Mouse (Mus musculus) cerebellum, postnatal 14 days (tissue): Measurements from ENCODE around the gene Atp8a2.

ENCODE experiments used
- DNase-seq, 2 experiments: peaks; one replicate each; pipeline ENCODE4 v3.0.0; 2021; ENCODE audit warnings: mixed read lengths in 2 of 2

Gene Atp8a2

GRCm38 (mm10) chr14:60148893-60149292, 48.1 kb downstream of the Atp8a2 start:
- no peak for DNase-seq

DNA sequence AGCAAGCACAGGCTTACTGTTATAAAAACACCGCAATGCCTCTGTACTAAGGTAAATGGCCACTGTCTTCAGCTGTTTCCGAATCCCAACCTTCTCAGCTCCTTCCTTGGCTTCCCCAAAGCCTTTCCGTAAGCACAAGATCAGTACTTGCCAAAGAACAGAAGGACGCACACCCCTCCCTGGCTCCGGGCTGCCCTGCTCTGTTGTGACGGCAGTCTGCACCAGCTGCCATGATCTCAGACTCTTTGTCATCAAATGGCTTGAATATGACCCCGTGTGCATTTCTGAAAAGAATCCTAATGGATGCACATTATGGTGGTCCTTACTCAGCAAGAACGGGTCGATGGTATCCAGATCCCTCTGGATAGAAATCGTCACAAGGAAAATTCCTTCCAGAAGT, 53.7 kb downstream of the Atp8a2 start:
- DNase-seq = peak; percentile 55 to 67

GRCm38 (mm10) chr14:60138339-60138738, 58.6 kb downstream of the Atp8a2 start:
- DNase-seq = no peak

DNA sequence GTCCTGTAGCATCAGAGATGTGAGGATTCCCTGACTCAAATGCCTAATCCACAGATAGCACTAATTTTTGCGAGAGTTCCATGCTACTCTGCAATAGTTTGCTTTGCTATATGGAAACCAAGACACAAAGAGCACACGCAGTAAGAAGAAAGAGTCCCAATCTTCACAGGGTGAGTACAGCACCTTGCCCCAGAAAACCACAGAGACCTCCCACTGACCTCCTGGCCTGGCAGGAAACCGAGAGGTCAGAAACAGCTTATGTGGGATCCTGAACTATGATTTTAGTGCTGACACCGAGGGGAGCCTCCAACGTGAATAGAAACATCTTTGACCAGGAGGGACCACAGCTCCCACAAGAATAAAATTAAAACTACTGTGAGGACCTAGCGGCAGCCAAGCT, 59.2 kb downstream of the Atp8a2 start:
- no peak for DNase-seq

- no peak for DNase-seq
Measured at GRCm38 (mm10) chr14:60135801-60136200, 61.2 kb downstream of the Atp8a2 start.

GRCm38 (mm10) chr14:60134720-60135119, 62.3 kb downstream of the Atp8a2 start:
- DNase-seq = no peak

DNA sequence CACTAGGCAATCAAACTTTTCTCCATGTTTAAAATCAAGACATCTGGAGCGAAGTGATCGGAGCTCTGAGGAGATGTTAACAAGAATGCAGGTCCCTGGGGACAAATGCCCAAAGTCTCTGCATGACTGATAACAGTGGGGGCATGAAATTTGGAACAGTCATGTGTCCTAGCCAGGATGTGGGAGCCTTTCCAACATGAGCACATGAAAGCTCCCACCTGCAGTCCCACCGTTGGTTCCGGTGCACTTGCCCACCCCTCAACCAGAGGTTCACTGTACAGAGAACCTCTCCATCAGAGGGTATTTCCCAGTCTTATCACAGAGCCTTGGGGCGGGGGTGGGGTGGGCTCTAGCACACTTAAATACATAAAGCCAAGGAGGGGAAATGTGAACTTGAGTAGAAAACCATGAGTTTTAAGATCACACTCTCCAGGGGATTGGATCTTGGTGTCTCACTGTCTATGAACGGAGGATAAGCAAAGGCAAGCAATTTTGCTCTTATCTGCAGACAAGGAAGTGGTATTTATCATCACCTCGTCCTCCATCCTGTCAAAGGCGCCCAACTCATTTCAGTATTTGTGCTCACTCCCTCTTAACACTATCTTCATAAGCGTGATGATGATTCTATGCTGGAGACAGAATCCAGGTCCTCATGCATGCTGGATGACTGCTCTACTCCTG, 65.6 kb downstream of the Atp8a2 start:
- DNase-seq = no peak

DNA sequence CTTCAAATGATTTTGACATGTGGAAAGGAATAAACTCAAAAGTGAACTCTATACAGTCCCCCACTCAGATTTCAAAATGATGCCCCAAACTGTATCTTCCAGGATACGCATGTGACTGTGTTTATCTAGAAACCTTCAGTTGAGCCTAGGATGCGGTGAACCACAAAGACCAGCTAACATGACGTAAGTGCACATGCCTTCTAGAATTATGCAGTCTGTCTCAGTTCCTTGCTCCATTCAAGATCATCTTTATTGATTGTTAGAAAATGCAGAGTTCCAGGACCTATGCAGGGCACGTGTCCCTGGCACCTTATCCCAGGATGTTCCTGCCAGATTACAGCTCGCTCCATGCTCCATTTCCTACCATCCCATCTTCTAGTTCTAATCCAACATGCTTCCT, 67.4 kb downstream of the Atp8a2 start:
- no peak for DNase-seq

DNA sequence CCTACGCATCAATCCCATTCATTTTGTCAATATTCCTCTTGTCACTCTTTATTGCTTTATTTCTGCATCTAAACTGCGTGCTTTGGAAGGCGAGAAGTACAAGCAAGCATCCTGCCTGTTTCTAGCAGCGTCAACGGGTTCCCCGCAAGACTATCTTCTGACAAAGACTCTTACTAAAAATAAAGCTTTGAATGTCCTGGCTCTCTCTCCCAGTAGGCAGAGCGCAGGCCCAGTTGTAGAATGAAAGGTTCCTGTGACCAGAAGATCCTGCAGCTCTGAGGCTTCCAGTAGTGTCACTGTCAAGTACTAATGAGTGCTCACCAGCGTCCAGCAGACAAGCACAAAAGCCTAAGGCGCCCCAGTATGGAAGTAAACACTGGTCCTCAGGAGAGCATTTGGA, 71.8 kb downstream of the Atp8a2 start:
- DNase-seq = no peak

- DNase-seq = no peak
Measured at GRCm38 (mm10) chr14:60121572-60121971, 75.4 kb downstream of the Atp8a2 start.

DNA sequence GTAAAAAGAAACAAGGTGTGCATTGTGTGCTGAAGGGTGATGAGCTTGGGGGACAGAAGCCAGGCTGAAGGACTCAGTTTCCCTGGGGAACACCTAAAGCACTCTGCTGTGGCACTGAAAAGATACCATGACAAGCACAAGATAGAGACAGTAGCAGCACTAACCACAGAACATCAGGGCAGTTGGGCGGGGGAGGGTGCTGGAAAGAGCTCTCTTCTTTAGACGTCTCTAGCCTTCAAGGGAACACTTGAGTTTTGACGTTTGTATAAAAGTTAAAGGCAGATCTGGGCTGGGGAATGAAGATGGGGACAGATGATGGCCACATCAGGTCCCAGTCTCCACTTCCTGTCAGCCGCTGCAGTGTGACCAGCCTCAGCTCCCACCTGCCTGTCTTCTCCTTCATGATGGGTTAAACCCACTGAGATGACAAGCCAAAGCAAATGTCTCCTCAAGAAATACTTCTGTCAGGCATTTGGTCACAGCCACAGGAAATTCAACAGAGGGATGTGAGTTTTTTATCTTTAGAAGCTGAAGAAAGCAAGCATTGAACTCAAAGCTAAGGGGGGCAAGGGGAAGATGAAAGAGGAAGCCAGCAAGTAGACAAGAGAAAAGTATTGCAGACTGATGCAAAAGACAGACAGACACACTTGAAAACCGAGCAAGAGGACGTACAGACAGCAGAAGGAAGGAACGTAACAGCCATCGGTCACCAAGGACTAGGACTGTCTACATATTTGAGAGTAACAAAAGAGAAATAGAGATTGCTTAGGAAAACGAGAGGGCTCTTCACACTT, 79.0 kb downstream of the Atp8a2 start:
- DNase-seq = no peak

DNA sequence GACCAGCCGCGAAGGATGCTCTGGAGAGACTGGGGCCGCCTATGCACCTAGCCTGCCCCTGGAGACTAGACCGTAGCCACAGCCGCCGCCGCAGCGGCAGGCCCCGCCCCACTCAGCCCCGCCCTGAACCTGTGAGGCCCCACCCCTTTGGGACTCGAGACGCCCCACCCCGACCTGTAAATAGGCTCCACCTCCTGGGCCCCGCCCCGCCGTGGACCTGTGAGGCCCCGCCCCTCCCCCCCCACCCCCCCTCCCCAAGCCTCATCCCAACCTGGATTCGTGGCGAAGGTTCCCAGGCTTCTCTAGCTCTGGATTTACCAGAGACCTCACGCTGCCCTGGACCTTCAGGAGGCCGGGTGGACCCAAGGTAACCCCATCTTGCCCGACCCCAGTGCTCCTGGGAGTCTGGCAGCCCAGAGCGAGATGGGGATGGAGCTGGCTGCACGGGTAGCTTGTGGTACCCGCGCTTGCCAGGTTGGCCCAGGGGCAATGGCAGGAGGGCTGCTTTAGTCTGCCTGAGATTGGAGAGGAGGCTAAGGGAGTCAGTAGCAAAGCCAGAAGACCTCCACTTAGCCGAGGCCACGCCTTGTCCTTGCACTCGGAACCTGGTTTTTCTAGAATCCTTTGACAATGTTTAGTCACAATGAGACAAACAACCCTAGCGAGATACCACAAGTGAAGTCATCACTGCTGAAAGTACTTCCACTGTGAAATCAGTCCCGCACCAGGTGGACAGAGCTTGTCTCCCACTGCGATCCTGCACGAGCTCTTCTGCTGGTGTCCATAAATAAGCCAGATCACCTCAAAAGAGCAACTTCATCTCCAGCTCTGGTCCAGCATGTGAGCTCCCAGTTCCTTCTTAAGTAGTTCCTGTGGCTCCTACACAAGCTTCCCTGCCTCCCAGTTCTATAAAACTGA, 109.9 kb downstream of the Atp8a2 start:
- DNase-seq = peak; percentile 85 to 91

DNA sequence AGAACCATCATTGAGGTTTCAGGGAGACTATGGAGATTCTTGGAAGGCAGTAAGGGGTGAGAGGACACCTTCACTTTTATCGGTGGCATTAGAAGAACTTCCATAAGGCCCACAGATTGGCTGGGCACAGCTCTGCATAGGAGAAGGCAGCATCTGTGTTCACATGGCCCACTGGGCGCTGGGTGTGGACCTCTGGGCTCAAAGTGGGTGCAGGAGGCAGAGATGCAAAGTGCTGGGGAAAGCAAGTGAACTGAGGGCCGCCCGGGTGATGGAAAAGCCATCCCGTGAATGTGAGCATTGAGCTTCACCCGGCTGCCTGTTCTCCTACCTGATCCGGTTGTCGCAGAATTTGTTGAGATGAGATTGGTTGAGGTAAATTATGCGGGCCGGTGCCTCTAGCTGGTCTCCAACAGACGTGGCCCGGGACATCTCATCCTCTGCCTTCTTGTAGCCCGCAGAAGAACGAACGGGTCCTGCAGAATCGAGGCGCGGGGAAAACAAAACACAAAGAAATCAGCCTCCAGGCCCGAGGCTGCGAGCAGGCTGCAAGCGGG, 110.6 kb downstream of the Atp8a2 start:
- DNase-seq = peak in 1 of 2 experiments; percentile 39

GRCm38 (mm10) chr14:60082771-60083170, 114.2 kb downstream of the Atp8a2 start:
- DNase-seq = no peak

GRCm38 (mm10) chr14:60072496-60072895, 124.5 kb downstream of the Atp8a2 start:
- DNase-seq = no peak

DNA sequence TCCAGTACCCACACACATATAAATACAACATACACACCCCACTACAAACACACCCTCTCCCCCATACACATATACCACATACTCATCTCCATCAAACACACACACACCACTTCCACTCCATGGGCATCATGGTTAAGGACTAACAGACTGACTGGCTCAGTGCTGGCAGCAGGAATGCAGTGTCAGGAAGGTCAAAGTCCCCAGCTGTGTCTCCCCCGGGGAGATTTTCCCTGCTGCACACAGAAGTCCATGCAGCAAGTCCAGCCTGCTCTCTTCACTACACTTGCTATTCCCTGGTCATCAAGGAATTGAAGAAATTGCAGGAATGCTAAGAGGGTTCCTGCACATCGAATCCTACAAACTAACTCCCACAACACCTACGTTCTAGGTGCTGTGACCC, 131.8 kb downstream of the Atp8a2 start:
- no peak for DNase-seq

DNA sequence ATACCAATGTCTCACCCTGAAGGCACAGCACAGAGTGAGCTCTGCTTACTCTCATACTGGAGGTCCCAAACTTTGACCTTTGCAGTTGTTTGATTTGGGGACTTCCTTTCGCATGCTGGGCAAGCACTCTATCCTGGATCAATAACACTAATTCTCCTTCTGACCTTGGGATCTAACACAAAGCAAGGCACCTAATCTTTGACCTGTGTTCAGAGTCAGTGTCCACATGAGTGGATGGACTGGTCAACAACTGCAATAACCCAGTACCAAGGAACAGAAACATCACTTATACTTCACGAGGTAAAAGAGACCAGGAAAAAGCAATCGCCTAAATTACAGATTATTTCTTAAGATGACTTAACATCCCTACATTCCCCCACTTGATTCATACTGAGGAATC, 136.0 kb downstream of the Atp8a2 start:
- no peak for DNase-seq

DNA sequence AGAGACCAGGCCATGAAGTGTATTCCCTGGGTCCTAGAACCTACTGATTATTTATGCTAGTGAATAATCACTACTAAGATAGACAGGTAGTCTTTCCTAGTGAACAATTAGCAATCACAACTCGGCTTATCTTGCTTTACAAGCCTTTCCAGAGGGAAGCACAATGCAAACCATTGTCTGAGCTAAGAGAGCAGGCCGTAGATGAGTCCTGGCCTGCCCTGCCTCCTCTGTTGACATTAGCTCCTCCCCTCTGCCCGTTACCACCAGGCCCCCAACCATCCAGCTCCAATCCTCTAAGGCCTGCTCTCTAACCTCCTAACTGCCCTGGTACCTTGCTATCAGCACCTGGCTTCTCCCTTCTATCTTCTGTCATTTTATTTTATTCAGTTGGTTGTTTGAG, 138.1 kb downstream of the Atp8a2 start:
- DNase-seq = no peak

DNA sequence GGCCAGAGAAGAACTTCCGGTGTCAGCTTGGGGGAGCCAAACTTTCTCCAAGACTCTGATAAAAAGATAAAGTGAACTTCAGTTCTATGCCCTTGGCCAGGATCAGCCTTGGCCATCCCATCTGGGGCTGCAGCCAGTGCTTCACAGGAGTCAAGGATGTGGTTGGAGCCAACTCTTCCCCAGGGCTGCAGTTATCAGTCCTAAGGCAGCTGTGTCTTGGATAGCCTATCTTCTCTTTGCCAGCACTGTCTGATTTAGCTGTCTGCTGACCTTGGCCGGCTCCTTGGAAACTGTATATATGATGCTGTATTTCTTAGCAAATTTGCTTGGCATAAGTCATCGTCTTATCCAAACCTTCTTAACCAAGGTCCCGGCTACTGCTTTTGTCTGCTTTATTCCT, 141.7 kb downstream of the Atp8a2 start:
- DNase-seq = no peak

- DNase-seq = no peak
Measured at GRCm38 (mm10) chr14:60030666-60031065, 166.3 kb downstream of the Atp8a2 start.

DNA sequence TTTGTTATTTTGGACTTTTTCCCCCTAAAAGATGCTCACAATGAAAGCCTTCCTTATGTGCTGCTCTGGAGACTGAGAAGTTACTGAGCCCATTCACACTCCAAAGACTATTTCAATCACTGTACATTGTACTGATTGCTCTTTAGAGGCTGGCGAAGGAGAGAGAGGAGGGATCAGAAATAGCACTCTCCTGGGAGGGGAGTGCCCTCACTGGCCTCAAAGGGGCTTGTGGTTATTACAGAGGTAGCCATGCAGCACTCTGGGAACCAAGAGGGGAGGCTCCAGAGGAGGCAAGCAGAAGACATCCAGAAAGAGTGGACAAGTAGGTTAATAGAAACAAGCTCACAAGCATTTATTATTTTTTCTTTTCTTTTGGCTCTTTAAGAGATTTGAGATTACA, 169.8 kb downstream of the Atp8a2 start:
- no peak for DNase-seq

DNA sequence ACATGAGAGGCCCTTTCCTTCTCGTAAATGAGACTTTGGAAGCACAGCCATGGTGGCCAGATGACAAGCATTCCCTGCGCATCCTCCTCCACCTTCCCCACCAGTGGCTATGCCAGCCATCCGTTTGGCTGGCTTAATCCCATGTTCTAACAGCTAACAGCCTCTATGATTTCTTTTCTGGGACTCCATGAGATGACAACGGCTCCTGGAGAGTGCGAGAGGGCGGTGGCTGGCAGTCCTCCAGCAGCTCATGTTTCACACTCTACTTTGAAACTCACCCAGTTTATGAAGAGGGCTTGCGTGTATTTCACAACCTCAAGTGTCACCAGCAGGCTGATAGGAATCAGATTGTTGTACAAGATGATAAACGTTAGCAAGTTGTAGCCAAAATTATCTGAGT, 170.3 kb downstream of the Atp8a2 start:
- DNase-seq = peak; percentile 14 to 40

DNA sequence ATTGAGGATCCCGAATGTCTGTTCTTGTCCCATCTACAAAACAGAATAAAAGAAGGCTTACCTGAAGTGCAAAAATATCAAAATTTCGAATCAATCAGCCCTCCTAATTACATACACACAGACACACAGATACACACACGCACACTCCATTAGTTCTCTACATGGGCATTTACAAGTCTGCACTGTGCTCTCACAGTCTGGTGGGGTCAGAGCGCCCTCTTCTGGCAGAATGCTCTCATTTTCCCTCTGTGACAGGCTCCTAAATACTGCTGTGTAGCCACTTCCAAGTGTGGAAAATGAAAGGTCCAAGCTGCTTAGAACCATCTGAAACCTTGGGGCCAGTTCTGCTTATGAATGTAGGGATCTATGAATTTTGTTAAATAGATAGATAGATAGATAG, 181.1 kb downstream of the Atp8a2 start:
- DNase-seq = peak; percentile 89 to 93
